Mouse (Mus musculus): Measurements from ENCODE around the gene Metap1. TPM values are rescaled to one million over a fixed set of nuclear protein-coding genes. Genes with fewer than 3 reads are reported as not detected.

The Metap1 gene
- 46.2 and 48.8 TPM in 2 replicates for polyA plus RNA-seq (2016; fragmentation: Nextera tagmentation; extraction: Ambion mirVana)

- peak; percentile 99 for DNase-seq (ENCODE audit: low spot score)
- Histone ChIP-seq H3K4me3 (peak within 1 kb of the TSS; percentile 94), H3K36me3 (replicated peaks) (peaks cover 29% of the 10 kb centered on the region), H3K27ac (replicated peaks) (peak within 1 kb of the TSS; percentile 92), H3K4me1 (peaks cover 11% of the 10 kb centered on the region), H3K27me3 (replicated peaks; ENCODE audit: low read depth, poor library complexity, severe bottlenecking) (no peaks in the 10 kb centered on the region), H3K9me3 (0 out of 2 replicates have a peak, but pooled peaks cover 4% of the 10 kb centered on the region)
- under 1% methylated on average over 63 of the region's 65 CpGs for WGBS
Observed at GRCm38 (mm10) chr3:138489327-138490033, at the start of gene Metap1. Gene Metap1 (minus strand): TSS chr3:138489515.

GRCm38 (mm10) chr3:138536031-138536430, 46.7 kb upstream of the Metap1 start:
- peaks cover 13% of the 10 kb centered on the region; the same call in 1 of the 2 replicates for H3K4me1 ChIP-seq
- no peaks in the 10 kb centered on the region for H3K27me3 ChIP-seq (replicated peaks; ENCODE audit: low read depth, poor library complexity, severe bottlenecking)

GRCm38 (mm10) chr3:138532764-138533163, 43.4 kb upstream of the Metap1 start:
- Histone ChIP-seq H3K4me3 (no peak overlapping the region), H3K27me3 (replicated peaks; ENCODE audit: low read depth, poor library complexity, severe bottlenecking) (no peaks in the 10 kb centered on the region), H3K9me3 (no peaks in the 10 kb centered on the region), H3K27ac (replicated peaks) (no peak overlapping the region), H3K4me1 (peaks cover 32% of the 10 kb centered on the region), H3K36me3 (replicated peaks) (peaks cover 12% of the 10 kb centered on the region)
- 79% methylated on average over 2 of the region's 2 CpGs for WGBS
- no peak for DNase-seq (ENCODE audit: low spot score)

More at GRCm38 (mm10) chr3:138536031-138536430, 46.7 kb upstream of the Metap1 start:
- no peak overlapping the region for H3K4me3 ChIP-seq
- H3K36me3 ChIP-seq (replicated peaks), result peaks cover 12% of the 10 kb centered on the region
- H3K9me3 ChIP-seq, result no peaks in the 10 kb centered on the region
- DNase-seq (ENCODE audit: low spot score), result no peak
- 99% methylated on average over 2 of the region's 2 CpGs for whole genome bisulfite sequencing
- no peak overlapping the region for H3K27ac ChIP-seq (replicated peaks)

- no peak overlapping the region for H3K4me3 ChIP-seq
- peaks cover 32% of the 10 kb centered on the region for H3K4me1 ChIP-seq
- no peak for DNase-seq (ENCODE audit: low spot score)
- no peaks in the 10 kb centered on the region for H3K27me3 ChIP-seq (replicated peaks; ENCODE audit: low read depth, poor library complexity, severe bottlenecking)
- WGBS, result 69% methylated on average over 12 of the region's 12 CpGs
- peaks cover 12% of the 10 kb centered on the region for H3K36me3 ChIP-seq (replicated peaks)
- H3K9me3 ChIP-seq, result no peaks in the 10 kb centered on the region
- H3K27ac ChIP-seq (replicated peaks), result no peak overlapping the region
Observed at GRCm38 (mm10) chr3:138531479-138532181, 42.3 kb upstream of the Metap1 start.

- Histone ChIP-seq H3K36me3 (replicated peaks) (peaks cover 5% of the 10 kb centered on the region), H3K4me1 (peaks cover 39% of the 10 kb centered on the region), H3K9me3 (no peaks in the 10 kb centered on the region), H3K4me3 (no peak overlapping the region), H3K27ac (replicated peaks) (no peak overlapping the region), H3K27me3 (replicated peaks; ENCODE audit: low read depth, poor library complexity, severe bottlenecking) (peaks cover 2% of the 10 kb centered on the region; the same call in 1 of the 2 replicates)
- DNase-seq (ENCODE audit: low spot score), result no peak
- WGBS, result 86% methylated on average over 8 of the region's 8 CpGs
Observed at GRCm38 (mm10) chr3:138530578-138531478, 41.5 kb upstream of the Metap1 start.

GRCm38 (mm10) chr3:138528265-138528664, 39.0 kb upstream of the Metap1 start:
- H3K4me3 ChIP-seq, result peak overlapping the region; percentile 96
- H3K36me3 ChIP-seq (replicated peaks), result no peaks in the 10 kb centered on the region
- no peaks in the 10 kb centered on the region for H3K9me3 ChIP-seq
- WGBS, result 4% methylated on average over 16 of the region's 16 CpGs
- no peak for DNase-seq (ENCODE audit: low spot score)
- peak overlapping the region; percentile 99 for H3K27ac ChIP-seq (replicated peaks)
- H3K27me3 ChIP-seq (replicated peaks; ENCODE audit: low read depth, poor library complexity, severe bottlenecking), result peaks cover 12% of the 10 kb centered on the region
- peaks cover 42% of the 10 kb centered on the region for H3K4me1 ChIP-seq

- peak overlapping the region; percentile 99 for H3K27ac ChIP-seq (replicated peaks)
- peak; percentile 88 for DNase-seq (ENCODE audit: low spot score)
- H3K4me1 ChIP-seq, result peaks cover 42% of the 10 kb centered on the region
- whole genome bisulfite sequencing, result under 1% methylated on average over 62 of the region's 64 CpGs
- peaks cover 12% of the 10 kb centered on the region for H3K27me3 ChIP-seq (replicated peaks; ENCODE audit: low read depth, poor library complexity, severe bottlenecking)
- peak overlapping the region; percentile 96 for H3K4me3 ChIP-seq
- H3K36me3 ChIP-seq (replicated peaks), result no peaks in the 10 kb centered on the region
- H3K9me3 ChIP-seq, result no peaks in the 10 kb centered on the region
Observed at GRCm38 (mm10) chr3:138527667-138528231, 38.4 kb upstream of the Metap1 start.

GRCm38 (mm10) chr3:138526916-138527666, 37.8 kb upstream of the Metap1 start:
- peak; percentile 98 for DNase-seq (ENCODE audit: low spot score)
- peak overlapping the region; percentile 99 for H3K27ac ChIP-seq (replicated peaks)
- under 1% methylated on average over 84 of the region's 85 CpGs for WGBS

GRCm38 (mm10) chr3:138526073-138526915, 37.0 kb upstream of the Metap1 start, which contains the start of gene Eif4e:
Gene Eif4e (plus strand): TSS chr3:138526179.
- Histone ChIP-seq H3K4me1 (peaks cover 32% of the 10 kb centered on the region), H3K27ac (replicated peaks) (peak within 1 kb of the TSS; percentile 99), H3K27me3 (replicated peaks; ENCODE audit: low read depth, poor library complexity, severe bottlenecking) (peaks cover 12% of the 10 kb centered on the region), H3K9me3 (no peaks in the 10 kb centered on the region), H3K4me3 (peak within 1 kb of the TSS; percentile 96), H3K36me3 (replicated peaks) (no peaks in the 10 kb centered on the region)
- 1% methylated on average over 39 of the region's 39 CpGs for WGBS
- DNase-seq (ENCODE audit: low spot score), result peak; percentile 63

More at GRCm38 (mm10) chr3:138526916-138527666, 37.8 kb upstream of the Metap1 start:
- Histone ChIP-seq H3K36me3 (replicated peaks) (no peaks in the 10 kb centered on the region), H3K9me3 (no peaks in the 10 kb centered on the region), H3K27me3 (replicated peaks; ENCODE audit: low read depth, poor library complexity, severe bottlenecking) (peaks cover 12% of the 10 kb centered on the region), H3K4me1 (peaks cover 37% of the 10 kb centered on the region), H3K4me3 (peak overlapping the region; percentile 96)

GRCm38 (mm10) chr3:138525494-138525893, 36.2 kb upstream of the Metap1 start:
- H3K4me3 ChIP-seq, result peak overlapping the region; percentile 96; the same call in 1 of the 2 replicates

More at GRCm38 (mm10) chr3:138525494-138525893, 36.2 kb upstream of the Metap1 start:
- no peak for DNase-seq (ENCODE audit: low spot score)
- Histone ChIP-seq H3K27me3 (replicated peaks; ENCODE audit: low read depth, poor library complexity, severe bottlenecking) (peaks cover 12% of the 10 kb centered on the region), H3K9me3 (no peaks in the 10 kb centered on the region), H3K27ac (replicated peaks) (no peak overlapping the region), H3K4me1 (peaks cover 26% of the 10 kb centered on the region), H3K36me3 (replicated peaks) (no peaks in the 10 kb centered on the region)
- 46% methylated on average over 8 of the region's 8 CpGs for WGBS

Data from embryonic facial prominence, embryonic 10.5 days (tissue).